8 mouse cellular contexts compared by ENCODE assay signal in genomic region chr16:4683193-4683580, GRCm38 (mm10). TPM values are rescaled to one million over a fixed set of nuclear protein-coding genes. Genes with fewer than 3 reads are reported as not detected.
DNase-seq lines count a peak whose midpoint lies in the region; ATAC-seq and TF ChIP-seq lines count a peak whose summit lies in the region.

No protein-coding gene starts in this region.

- no peak for TF ChIP-seq EP300 in ES-Bruce4 (IDR thresholded peaks at IDR 0.05; ENCODE audit: insufficient read depth, low read depth, low read length)

- no peaks in the 10 kb centered on the region for H3K27me3 ChIP-seq in heart, embryonic 10.5 days (ENCODE audit: insufficient read depth, poor library complexity, severe bottlenecking)
- H3K27me3 ChIP-seq in ES-Bruce4 (ENCODE audit: control insufficient read depth, insufficient read depth, low read length, poor library complexity, severe bottlenecking): no peaks in the 10 kb centered on the region
- H3K27me3 ChIP-seq in forebrain, embryonic 15.5 days: no peaks in the 10 kb centered on the region
- H3K27me3 ChIP-seq in liver, embryonic 16.5 days (ENCODE audit: control insufficient read depth, insufficient read depth, low read depth, low read length): no peaks in the 10 kb centered on the region

- H3K27ac ChIP-seq in heart, embryonic 10.5 days: peak overlapping the region; percentile 92
- H3K27ac ChIP-seq in ES-Bruce4 (ENCODE audit: insufficient read depth, low read length): peak overlapping the region; percentile 81
- H3K27ac ChIP-seq in forebrain, embryonic 15.5 days (replicated peaks): peak overlapping the region; percentile 85
- peak overlapping the region; percentile 72 for H3K27ac ChIP-seq in liver, embryonic 16.5 days (ENCODE audit: low read length)

- H3K4me3 ChIP-seq in heart, embryonic 10.5 days: peak overlapping the region; percentile 81
- peak overlapping the region; percentile 82 for H3K4me3 ChIP-seq in ES-Bruce4 (ENCODE audit: low read depth, low read length)
- H3K4me3 ChIP-seq in forebrain, embryonic 15.5 days: peak overlapping the region; percentile 73
- peak overlapping the region; percentile 82 for H3K4me3 ChIP-seq in liver, embryonic 16.5 days (ENCODE audit: low read depth, low read length)

- H3K9me3 ChIP-seq in heart, embryonic 10.5 days: no peaks in the 10 kb centered on the region
- no peaks in the 10 kb centered on the region for H3K9me3 ChIP-seq in ES-Bruce4 (replicated peaks; ENCODE audit: control insufficient read depth, insufficient read depth, low read length, poor library complexity, severe bottlenecking)
- no peaks in the 10 kb centered on the region for H3K9me3 ChIP-seq in forebrain, embryonic 15.5 days
- no peaks in the 10 kb centered on the region for H3K9me3 ChIP-seq in liver, embryonic 16.5 days (replicated peaks; ENCODE audit: control insufficient read depth, low read length)

- peak overlapping the region; percentile 78 for H3K9ac ChIP-seq in ES-Bruce4 (ENCODE audit: low read depth, poor library complexity, severe bottlenecking)
- H3K9ac ChIP-seq in forebrain, embryonic 15.5 days (replicated peaks): peak overlapping the region; percentile 83
- H3K9ac ChIP-seq in liver, embryonic 16.5 days (ENCODE audit: low read depth, low read length): peak overlapping the region; percentile 82

- no peak for ATAC-seq in forebrain, embryonic 15.5 days (replicated peaks)
- 0 out of 2 replicates have a peak, but pooled peaks have one; percentile 7 for ATAC-seq in liver, embryonic 16.5 days (ENCODE audit: low read depth)

- WGBS in heart, embryonic 10.5 days: 30% methylated on average over 9 of the region's 9 CpGs
- 31% methylated on average over 9 of the region's 9 CpGs for WGBS in forebrain, embryonic 15.5 days
- WGBS in liver, embryonic 16.5 days (ENCODE audit: insufficient replicate concordance): 13% methylated on average over 9 of the region's 9 CpGs

- TF ChIP-seq POLR2A in ES-Bruce4 (IDR thresholded peaks at IDR 0.05; ENCODE audit: insufficient read depth, low read length): no peak

- H3K4me2 ChIP-seq in forebrain, embryonic 15.5 days (replicated peaks): peak overlapping the region; percentile 96
- H3K4me2 ChIP-seq in liver, embryonic 16.5 days (ENCODE audit: low read depth, low read length): peak overlapping the region; percentile 70

- TF ChIP-seq CTCF in ES-Bruce4 (IDR thresholded peaks at IDR 0.05; ENCODE audit: low read depth, low read length): no peak

- no peak for DNase-seq in heart, embryonic 10.5 days (ENCODE audit: low spot score)
- no peak for DNase-seq in heart, adult 8-10 months (ENCODE audit: low spot score)
- DNase-seq in frontal cortex, postnatal 14 days (ENCODE audit: low spot score in 2 of 2): no peak
- no peak for DNase-seq in thymus, postnatal 4 days
- no peak for DNase-seq in urinary bladder, postnatal 10 days (ENCODE audit: low spot score)

- H3K4me1 ChIP-seq in heart, embryonic 10.5 days: peaks cover 28% of the 10 kb centered on the region
- H3K4me1 ChIP-seq in ES-Bruce4 (ENCODE audit: control insufficient read depth, insufficient read depth, low read length): no peaks in the 10 kb centered on the region
- H3K4me1 ChIP-seq in forebrain, embryonic 15.5 days: peaks cover 31% of the 10 kb centered on the region
- peaks cover 44% of the 10 kb centered on the region for H3K4me1 ChIP-seq in liver, embryonic 16.5 days (ENCODE audit: control insufficient read depth, low read depth, low read length)

- peaks cover 16% of the 10 kb centered on the region for H3K36me3 ChIP-seq in heart, embryonic 10.5 days
- H3K36me3 ChIP-seq in ES-Bruce4 (ENCODE audit: control insufficient read depth, insufficient read depth, low read length, poor library complexity, severe bottlenecking): peaks cover 10% of the 10 kb centered on the region
- peaks cover 12% of the 10 kb centered on the region for H3K36me3 ChIP-seq in forebrain, embryonic 15.5 days
- peaks cover 5% of the 10 kb centered on the region for H3K36me3 ChIP-seq in liver, embryonic 16.5 days (ENCODE audit: control insufficient read depth, insufficient read depth)

RNA-seq across cellular contexts. Expression of gene Coro7, which starts 3.6 kb away (rescaled TPM):
- polyA plus RNA-seq in heart, embryonic 10.5 days (2016; fragmentation: Nextera tagmentation; extraction: Ambion mirVana): 22.7 and 23.9 TPM in 2 replicates
- total RNA-seq in heart, adult 8-10 months (2022): 10 to 100 TPM; 11.3 to 16.1 (median 15.4) TPM
- 31.2 and 36.1 TPM in 2 replicates for polyA plus RNA-seq in ES-Bruce4 (2011; ENCODE audit: insufficient read depth, insufficient read length, low read depth, missing spikeins)
- 25.0 TPM in 2 replicates for polyA plus RNA-seq in forebrain, embryonic 15.5 days (2015; fragmentation: Nextera tagmentation; extraction: Ambion mirVana)
- polyA plus RNA-seq in liver, embryonic 16.5 days (2015; fragmentation: Nextera tagmentation; extraction: Ambion mirVana): 10.1 and 13.5 TPM in 2 replicates

RNA-seq across cellular contexts. Expression of gene Nmral1, which starts 36.0 kb away (rescaled TPM):
- 63.3 and 97.6 TPM in 2 replicates for polyA plus RNA-seq in heart, embryonic 10.5 days (2016; fragmentation: Nextera tagmentation; extraction: Ambion mirVana)
- total RNA-seq in heart, adult 8-10 months (2022): 1 to 10 TPM; 1.7 to 2.1 (median 2.0) TPM
- polyA plus RNA-seq in ES-Bruce4 (2011; ENCODE audit: insufficient read depth, insufficient read length, low read depth, missing spikeins): 15.6 and 15.7 TPM in 2 replicates
- 103 and 115 TPM in 2 replicates for polyA plus RNA-seq in forebrain, embryonic 15.5 days (2015; fragmentation: Nextera tagmentation; extraction: Ambion mirVana)
- 29.1 and 35.1 TPM in 2 replicates for polyA plus RNA-seq in liver, embryonic 16.5 days (2015; fragmentation: Nextera tagmentation; extraction: Ambion mirVana)

RNA-seq across cellular contexts. Expression of gene Hmox2, which starts 43.0 kb away (rescaled TPM):
- polyA plus RNA-seq in heart, embryonic 10.5 days (2016; fragmentation: Nextera tagmentation; extraction: Ambion mirVana): 101 and 104 TPM in 2 replicates
- total RNA-seq in heart, adult 8-10 months (2022): 10 to 100 TPM; 70.0 to 78.7 (median 75.8) TPM
- 38.0 and 44.4 TPM in 2 replicates for polyA plus RNA-seq in ES-Bruce4 (2011; ENCODE audit: insufficient read depth, insufficient read length, low read depth, missing spikeins)
- polyA plus RNA-seq in forebrain, embryonic 15.5 days (2015; fragmentation: Nextera tagmentation; extraction: Ambion mirVana): 85.3 and 88.3 TPM in 2 replicates
- 39.1 and 39.2 TPM in 2 replicates for polyA plus RNA-seq in liver, embryonic 16.5 days (2015; fragmentation: Nextera tagmentation; extraction: Ambion mirVana)

RNA-seq across cellular contexts. Expression of gene Dnaja3, which starts 43.4 kb away (rescaled TPM):
- 78.3 and 85.5 TPM in 2 replicates for polyA plus RNA-seq in heart, embryonic 10.5 days (2016; fragmentation: Nextera tagmentation; extraction: Ambion mirVana)
- total RNA-seq in heart, adult 8-10 months (2022): 100 to 1,000 TPM; 146 to 154 (median 153) TPM
- 55.8 and 55.9 TPM in 2 replicates for polyA plus RNA-seq in ES-Bruce4 (2011; ENCODE audit: insufficient read depth, insufficient read length, low read depth, missing spikeins)
- 55.8 and 58.0 TPM in 2 replicates for polyA plus RNA-seq in forebrain, embryonic 15.5 days (2015; fragmentation: Nextera tagmentation; extraction: Ambion mirVana)
- polyA plus RNA-seq in liver, embryonic 16.5 days (2015; fragmentation: Nextera tagmentation; extraction: Ambion mirVana): 46.5 and 47.3 TPM in 2 replicates

RNA-seq across cellular contexts. Expression of gene Vasn, which starts 43.4 kb away (rescaled TPM):
- polyA plus RNA-seq in heart, embryonic 10.5 days (2016; fragmentation: Nextera tagmentation; extraction: Ambion mirVana): 13.7 and 16.9 TPM in 2 replicates
- total RNA-seq in heart, adult 8-10 months (2022): 1 to 10 TPM; 6.9 to 9.3 (median 8.1) TPM
- polyA plus RNA-seq in ES-Bruce4 (2011; ENCODE audit: insufficient read depth, insufficient read length, low read depth, missing spikeins): 6.2 and 7.9 TPM in 2 replicates
- 3.0 and 3.6 TPM in 2 replicates for polyA plus RNA-seq in forebrain, embryonic 15.5 days (2015; fragmentation: Nextera tagmentation; extraction: Ambion mirVana)
- 2.0 and 3.0 TPM in 2 replicates for polyA plus RNA-seq in liver, embryonic 16.5 days (2015; fragmentation: Nextera tagmentation; extraction: Ambion mirVana)
